Mouse (Mus musculus) ES-E14 (cell line): ENCODE measurements at regions not wholly inside any gene's neighbourhood (a gene's known extent, or its start where the extent isn't known, plus 50 kb on each side); places are given as distances from the start of the nearest gene placed in this dataset.
"Not testable (repeated sequence)": the region's sequence is repeated elsewhere in the genome, so short reads cannot be mapped to it uniquely, and the experiment has no call there.

Experiments used
- DNase-seq: peaks from one replicate; pipeline ENCODE4 v3.0.0-alpha.2; 2013; ENCODE audit warnings: low read depth, low spot score
- H3K27ac ChIP-seq: 2 replicates; pipeline ENCODE4 v1.5.1; 2012; ENCODE audit warnings: low read depth, mild to moderate bottlenecking, low read length, moderate library complexity, mixed read lengths; ENCODE audit not compliant: poor library complexity, insufficient read depth, severe bottlenecking
- H3K36me3 ChIP-seq: 2 replicates; pipeline ENCODE4 v1.6.1; 2012; ENCODE audit warnings: mild to moderate bottlenecking, low read length, moderate library complexity, mixed read lengths; ENCODE audit not compliant: control insufficient read depth, poor library complexity, insufficient read depth, severe bottlenecking
- H3K4me1 ChIP-seq, 2 experiments: fragments of 150-350 bp in 1 of 2; sonication (generic) in 1 of 2; 2 replicates each; pipeline ENCODE4 v1.6.1; 2012; ENCODE audit warnings: low read length in 2 of 2, mild to moderate bottlenecking in 1 of 2, mixed read lengths in 1 of 2; ENCODE audit not compliant: control insufficient read depth in 2 of 2, insufficient read depth in 2 of 2, poor library complexity in 1 of 2
- H3K4me3 ChIP-seq, 2 experiments: fragments of 150-350 bp in 1 of 2; sonication (generic) in 1 of 2; 2 replicates each; pipeline ENCODE4 v1.5.1; 2012; ENCODE audit warnings: low read length in 2 of 2, low read depth in 1 of 2, mild to moderate bottlenecking in 1 of 2, mixed read lengths in 1 of 2; ENCODE audit not compliant: insufficient read depth in 1 of 2, poor library complexity in 1 of 2, severe bottlenecking in 1 of 2
- H3K9ac ChIP-seq: 2 replicates; pipeline ENCODE4 v1.6.1; 2012; ENCODE audit warnings: low read depth, mild to moderate bottlenecking, low read length, mixed read lengths; ENCODE audit not compliant: poor library complexity, insufficient read depth, severe bottlenecking
- H3K9me3 ChIP-seq: fragments of 150-350 bp; sonication (generic); 2 replicates; pipeline ENCODE4 v1.6.1; 2012; ENCODE audit warnings: low read depth, mild to moderate bottlenecking, low read length; ENCODE audit not compliant: control insufficient read depth, insufficient read depth
- CHD2 ChIP-seq: IDR thresholded peaks from 2 replicates; pipeline ENCODE4 v1.6.1; 2014; ENCODE audit warnings: mild to moderate bottlenecking, low read depth, low read length, inconsistent platforms
- HCFC1 ChIP-seq: IDR thresholded peaks from 2 replicates; pipeline ENCODE4 v1.6.1; 2012; ENCODE audit warnings: low read length, inconsistent platforms, borderline replicate concordance; ENCODE audit not compliant: insufficient read depth
- MAFK ChIP-seq: IDR thresholded peaks from 2 replicates; pipeline ENCODE4 v1.6.1; 2014; ENCODE audit warnings: mild to moderate bottlenecking, low read depth, low read length, inconsistent platforms; ENCODE audit not compliant: insufficient read depth
- ZC3H11A ChIP-seq: IDR thresholded peaks from 2 replicates; pipeline ENCODE4 v1.6.1; 2012; ENCODE audit warnings: low read depth, mild to moderate bottlenecking, inconsistent platforms, low read length, borderline replicate concordance
- ZNF384 ChIP-seq: IDR thresholded peaks from 2 replicates; pipeline ENCODE4 v1.6.1; 2012; ENCODE audit warnings: low read depth, low read length, inconsistent platforms
- in situ Hi-C, 2 experiments: fragments of 600-800 bp; cut with MboI; formaldehyde crosslinking; loops; one replicate each; pipeline ENCODE4 v1.15.1; 2025; ENCODE audit warnings: low sequenced_read_pairs in 2 of 2, inconsistent platforms in 1 of 2; ENCODE audit not compliant: unreplicated experiment in 2 of 2

DNA sequence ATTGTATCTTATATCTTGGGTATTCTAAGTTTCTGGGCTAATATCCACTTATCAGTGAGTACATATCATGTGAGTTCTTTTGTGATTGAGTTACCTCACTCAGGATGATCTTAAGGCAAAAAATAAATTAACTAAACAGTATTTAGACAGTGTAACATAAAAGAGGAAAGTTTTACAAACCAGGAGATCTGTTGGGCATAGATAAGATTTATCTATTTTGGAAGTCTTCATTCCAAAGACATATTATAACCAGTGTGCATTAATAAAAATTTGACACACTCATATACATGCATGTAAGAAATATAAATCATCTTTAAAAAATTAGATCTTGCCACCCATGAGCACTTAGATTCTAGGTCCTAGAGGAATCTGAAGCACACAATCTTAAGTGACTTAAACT lies 343.9 kb upstream of the Fam174a start:
- no peaks in the 10 kb centered on the region for H3K9me3 ChIP-seq
- H3K9ac ChIP-seq: no peak overlapping the region
- no peaks in the 10 kb centered on the region for H3K36me3 ChIP-seq
- no peak for TF ChIP-seq CHD2
- no peak for TF ChIP-seq MAFK
- TF ChIP-seq HCFC1: no peak
- TF ChIP-seq ZNF384: no peak
- TF ChIP-seq ZC3H11A: no peak
- in situ Hi-C loops: no loop called here
- H3K27ac ChIP-seq: no peak overlapping the region
- H3K4me3 ChIP-seq: no peak overlapping the region
- no peaks in the 10 kb centered on the region for H3K4me1 ChIP-seq
- DNase-seq: no peak

GRCm38 (mm10) chr1:94970103-94970759 lies 343.2 kb upstream of the Fam174a start:
- H3K36me3 ChIP-seq: no peaks in the 10 kb centered on the region
- in situ Hi-C loops: no loop called here
- no peak for DNase-seq
- H3K4me3 ChIP-seq: no peak overlapping the region
- no peaks in the 10 kb centered on the region for H3K9me3 ChIP-seq
- H3K27ac ChIP-seq: no peak overlapping the region
- TF ChIP-seq MAFK (no peak), ZNF384 (no peak), CHD2 (no peak), ZC3H11A (no peak), HCFC1 (no peak)
- H3K9ac ChIP-seq: no peak overlapping the region
- H3K4me1 ChIP-seq: no peaks in the 10 kb centered on the region

- no peak overlapping the region for H3K27ac ChIP-seq
- no peaks in the 10 kb centered on the region for H3K9me3 ChIP-seq
- TF ChIP-seq ZNF384 (no peak), CHD2 (0 out of 2 replicates have a peak, but pooled peaks have one; percentile 24)
- H3K9ac ChIP-seq: no peak overlapping the region
- in situ Hi-C loops: no loop called here
- peaks cover 0 to 2% of the 10 kb centered on the region in 2 experiments; a peak in 1 of 4 replicates for H3K4me1 ChIP-seq
- H3K4me3 ChIP-seq: no peak overlapping the region
- no peaks in the 10 kb centered on the region for H3K36me3 ChIP-seq
- peak; percentile 26 for DNase-seq
Measured at GRCm38 (mm10) chr1:94993338-94993737, 320.1 kb upstream of the Fam174a start.

DNA sequence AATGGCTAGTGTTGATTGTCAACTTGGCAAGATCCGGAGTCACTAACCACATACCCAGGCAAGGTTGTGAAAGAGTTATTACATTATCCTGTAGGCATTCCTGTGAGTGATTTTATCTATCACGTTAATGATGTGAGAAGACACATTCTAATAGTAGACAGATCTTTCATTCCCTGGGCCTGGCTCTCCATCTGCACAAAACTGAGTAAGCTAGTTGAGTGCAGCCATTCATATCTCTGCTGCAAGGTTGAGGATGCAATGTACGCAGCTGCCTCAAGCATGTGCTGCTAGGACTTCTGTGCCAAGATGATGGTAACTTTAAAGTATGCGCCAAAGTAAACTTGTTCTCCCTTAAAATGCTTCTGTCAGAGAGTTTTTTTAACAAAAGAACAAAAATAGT lies 309.5 kb upstream of the Fam174a start:
- H3K27ac ChIP-seq: no peak overlapping the region
- H3K9me3 ChIP-seq: no peaks in the 10 kb centered on the region
- no peak overlapping the region for H3K4me3 ChIP-seq
- H3K36me3 ChIP-seq: no peaks in the 10 kb centered on the region
- no peaks in the 10 kb centered on the region for H3K4me1 ChIP-seq
- in situ Hi-C loops: no loop called here
- TF ChIP-seq ZNF384: no peak
- TF ChIP-seq ZC3H11A: no peak
- TF ChIP-seq HCFC1: no peak
- no peak for TF ChIP-seq MAFK
- TF ChIP-seq CHD2: no peak
- no peak for DNase-seq
- no peak overlapping the region for H3K9ac ChIP-seq

- Histone ChIP-seq H3K9me3 (no peaks in the 10 kb centered on the region), H3K4me3 (no peak overlapping the region), H3K4me1 (peaks cover 3 to 11% of the 10 kb centered on the region in 2 experiments; a peak in 3 of 4 replicates), H3K9ac (no peak overlapping the region), H3K36me3 (no peaks in the 10 kb centered on the region), H3K27ac (no peak overlapping the region)
- in situ Hi-C loops: no loop called here
- TF ChIP-seq MAFK: no peak
- peak; percentile 61; the same call in 1 of the 2 replicates for TF ChIP-seq CHD2
- peak; percentile 31 for DNase-seq
Measured at GRCm38 (mm10) chr1:95030579-95030978, 282.8 kb upstream of the Fam174a start.

DNA sequence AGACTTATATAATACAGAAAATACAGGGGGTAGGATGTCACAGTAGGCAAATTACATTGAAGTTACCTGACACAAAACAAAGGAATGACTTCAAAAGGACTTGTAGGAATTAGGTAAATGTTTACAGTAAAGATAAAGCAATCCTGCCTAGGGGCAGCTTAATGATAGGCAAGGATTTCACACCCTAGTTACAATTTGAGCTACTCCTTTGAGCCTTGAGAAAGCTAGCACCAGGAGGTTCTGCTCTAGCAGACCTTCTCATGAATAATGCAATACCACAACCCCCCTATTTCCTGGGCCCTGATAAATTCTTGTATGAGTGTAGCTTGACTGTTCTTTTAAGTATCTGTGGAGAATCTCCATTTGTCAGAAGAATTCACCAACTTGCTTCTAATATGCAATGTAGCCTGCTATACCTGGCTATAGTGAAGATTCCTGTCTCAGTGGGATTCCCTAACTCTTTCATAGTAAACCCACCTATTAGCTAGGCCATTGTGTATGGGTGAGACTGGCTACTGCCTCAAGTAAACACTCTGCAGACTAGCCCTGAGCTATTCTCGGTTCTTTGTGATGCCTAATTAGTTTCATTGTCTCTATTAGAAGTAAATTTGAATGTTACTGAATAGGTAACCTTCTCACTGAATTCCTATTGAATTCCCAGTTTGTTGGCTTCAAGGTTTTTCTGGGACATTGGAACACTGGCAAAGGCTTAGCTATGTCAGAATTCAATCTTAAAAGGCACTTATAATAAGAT lies 279.6 kb upstream of the Fam174a start:
- H3K9me3 ChIP-seq, H3K9ac ChIP-seq, H3K4me3 ChIP-seq, in situ Hi-C loops, H3K36me3 ChIP-seq: not testable (repeated sequence)
- Histone ChIP-seq H3K4me1 (peaks cover 3 to 11% of the 10 kb centered on the region in 2 experiments; a peak in 3 of 4 replicates), H3K27ac (peak overlapping the region; percentile 61)
- peak; percentile 55 for DNase-seq
